Mouse (Mus musculus) neural tube, embryonic 13.5 days (tissue): ENCODE data around the gene Svs2. TPM values are rescaled to one million over a fixed set of nuclear protein-coding genes. Genes with fewer than 3 reads are reported as not detected.
"Not testable (repeated sequence)": the region's sequence is repeated elsewhere in the genome, so short reads cannot be mapped to it uniquely, and the experiment has no call there.

Experiments
- ATAC-seq: fragments of 200-750 bp; cut with Nextera tagmentation; 2 replicates; pipeline ENCODE4 v1.8.0; 2017; ENCODE audit warnings: low read depth, mild to moderate bottlenecking, moderate TSS enrichment, moderate library complexity
- H3K27ac ChIP-seq: fragments of 300-500 bp; sonication (generic); replicated peaks from 2 replicates; pipeline ENCODE4 v1.5.1; 2015; ENCODE audit warnings: moderate library complexity, mild to moderate bottlenecking, inconsistent platforms
- H3K27me3 ChIP-seq: fragments of 300-500 bp; sonication (generic); 2 replicates; pipeline ENCODE4 v1.6.1; 2015; ENCODE audit warnings: mild to moderate bottlenecking, inconsistent platforms
- H3K36me3 ChIP-seq: fragments of 300-500 bp; sonication (generic); 2 replicates; pipeline ENCODE4 v1.6.1; 2015; ENCODE audit warnings: mild to moderate bottlenecking, inconsistent platforms
- H3K4me1 ChIP-seq: fragments of 300-500 bp; sonication (generic); replicated peaks from 2 replicates; pipeline ENCODE4 v1.6.1; 2015; ENCODE audit warnings: inconsistent platforms
- H3K4me2 ChIP-seq: fragments of 300-500 bp; sonication (generic); 2 replicates; pipeline ENCODE4 v1.6.1; 2015; ENCODE audit warnings: inconsistent platforms, mild to moderate bottlenecking, moderate library complexity
- H3K4me3 ChIP-seq: fragments of 300-500 bp; sonication (generic); 2 replicates; pipeline ENCODE4 v1.5.1; 2015; ENCODE audit warnings: mild to moderate bottlenecking, inconsistent platforms
- H3K9ac ChIP-seq: fragments of 300-500 bp; sonication (generic); 2 replicates; pipeline ENCODE4 v1.6.1; 2015; ENCODE audit warnings: moderate library complexity, mild to moderate bottlenecking, inconsistent platforms
- H3K9me3 ChIP-seq: fragments of 300-500 bp; sonication (generic); 2 replicates; pipeline ENCODE4 v1.6.1; 2016; ENCODE audit warnings: inconsistent platforms
- WGBS: fragments of 180-500 bp; shearing (Covaris S2); methylation state at CpG from one replicate; pipeline ENCODE4 v1.1.7; 2015; 5-methylcytosine and 5-hydroxymethylcytosine counted together
- polyA plus RNA-seq: library from polyadenylated mRNA; unstranded; fragments of >200 nt; fragmentation: Nextera tagmentation; extraction: Ambion mirVana; gene quantifications from 2 replicates; pipeline ENCODE4 v1.2.1, GENCODE M21; 2015

Svs2 gene
- not detected in 2 replicates for polyA plus RNA-seq

DNA sequence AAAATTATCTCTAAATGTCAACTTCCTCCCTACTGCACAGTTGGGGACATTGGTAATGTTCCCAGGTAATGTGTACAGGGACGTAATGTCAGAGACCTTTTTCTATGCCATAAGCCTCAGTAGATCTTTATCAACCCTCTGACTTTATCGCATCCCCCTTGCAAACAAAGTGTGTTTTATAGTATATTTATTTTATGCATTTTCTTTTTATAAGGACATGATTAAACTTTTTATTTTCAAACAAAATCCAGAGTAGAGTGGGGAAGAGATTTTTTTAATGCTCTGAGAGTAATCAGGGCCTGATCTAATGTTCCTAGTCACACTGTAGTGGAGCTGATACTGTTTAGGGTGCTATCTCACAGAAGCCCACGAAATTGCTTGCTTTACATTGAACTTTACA is at the start of gene Svs2:
Gene Svs2, minus strand, starts transcription at position 101 of the 400 bp plus-strand sequence.
- WGBS, result 86% methylated on average over 3 of the region's 3 CpGs
- Histone ChIP-seq H3K9me3 (no peaks in the 10 kb centered on the region), H3K36me3 (no peaks in the 10 kb centered on the region), H3K4me1 (no peaks in the 10 kb centered on the region), H3K9ac (no peak within 1 kb of the TSS), H3K27me3 (no peaks in the 10 kb centered on the region), H3K4me2 (no peak within 1 kb of the TSS), H3K4me3 (no peak within 1 kb of the TSS), H3K27ac (no peak within 1 kb of the TSS)
- no peak for ATAC-seq

DNA sequence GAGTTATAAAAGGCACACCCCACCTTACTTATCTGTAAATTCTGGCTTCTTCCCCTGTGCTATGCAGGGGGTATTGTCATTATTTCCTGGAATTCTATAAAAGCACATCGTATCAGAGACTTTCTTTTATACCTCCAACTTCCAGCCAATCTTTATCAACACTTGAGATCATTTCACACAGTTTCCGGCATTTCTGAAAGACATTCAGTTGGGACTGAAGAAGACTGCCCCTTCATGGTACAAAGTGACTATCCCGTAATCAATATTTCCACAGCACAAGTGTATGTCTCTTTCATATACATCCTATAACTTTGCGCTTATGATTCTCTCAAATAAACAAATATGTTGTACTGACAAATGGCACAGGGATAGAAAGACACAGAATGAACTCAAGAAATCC is 40.1 kb upstream of the Svs2 start, which contains the start of gene Svs4:
Gene Svs4, minus strand, starts transcription at position 101 of the 400 bp plus-strand sequence.
- H3K9me3 ChIP-seq, result no peaks in the 10 kb centered on the region
- no peaks in the 10 kb centered on the region for H3K4me1 ChIP-seq
- H3K36me3 ChIP-seq, result no peaks in the 10 kb centered on the region
- H3K27ac ChIP-seq, result no peak within 1 kb of the TSS
- no peak within 1 kb of the TSS for H3K4me3 ChIP-seq
- ATAC-seq, result no peak
- H3K4me2 ChIP-seq, result no peak within 1 kb of the TSS
- 93% methylated on average over 4 of the region's 4 CpGs for WGBS
- no peaks in the 10 kb centered on the region for H3K27me3 ChIP-seq
- H3K9ac ChIP-seq, result no peak within 1 kb of the TSS

DNA sequence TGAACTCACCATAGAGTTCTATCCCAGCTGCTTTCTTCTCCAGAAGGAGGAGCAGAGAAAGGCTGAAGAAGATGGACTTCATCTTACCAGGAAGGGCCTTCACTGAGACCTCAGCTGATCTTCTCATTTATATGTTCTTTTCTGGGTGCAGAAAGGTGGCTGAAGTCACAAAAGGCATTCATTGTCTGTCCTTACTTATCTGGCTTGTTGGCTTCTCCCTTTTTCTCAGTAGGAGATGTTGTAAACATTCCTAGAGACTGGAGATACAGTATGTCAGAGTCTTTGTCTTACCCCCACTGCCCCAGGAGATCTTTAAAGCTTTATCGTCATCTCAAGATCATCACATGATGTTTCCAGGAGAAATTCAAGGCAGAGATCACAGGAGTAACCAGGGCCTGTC is 18.3 kb upstream of the Svs2 start, which contains the start of gene Svs3b:
Gene Svs3b, minus strand, starts transcription at position 101 of the 400 bp plus-strand sequence.
- H3K4me3 ChIP-seq, H3K4me1 ChIP-seq, ATAC-seq, H3K4me2 ChIP-seq, H3K27ac ChIP-seq, H3K36me3 ChIP-seq, H3K27me3 ChIP-seq, H3K9ac ChIP-seq, H3K9me3 ChIP-seq: not testable (repeated sequence)
- 35% methylated on average over 1 of the region's 1 CpGs for WGBS

DNA sequence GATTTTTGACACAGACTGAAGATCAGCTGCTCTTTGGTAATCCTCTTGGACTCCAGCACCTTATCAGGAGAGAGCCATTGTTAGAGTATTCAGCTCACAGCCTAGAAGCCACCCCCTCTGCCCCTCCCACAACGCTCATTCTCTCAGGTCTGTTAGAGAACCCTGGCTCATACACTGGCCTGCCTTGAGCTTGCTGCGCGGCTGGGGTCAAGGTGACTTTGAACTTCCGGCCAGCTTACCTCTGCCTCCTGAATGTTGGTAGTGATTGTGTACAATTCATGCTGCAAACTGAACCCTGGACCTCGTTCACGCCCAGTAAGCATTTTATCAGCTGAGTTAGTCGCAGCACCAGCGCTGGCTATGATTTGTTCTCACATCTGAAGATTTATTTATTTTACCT is 5.6 kb downstream of the Svs2 start:
- no peak for ATAC-seq
- H3K9ac ChIP-seq, result no peak overlapping the region
- no peak overlapping the region for H3K4me3 ChIP-seq
- no peaks in the 10 kb centered on the region for H3K36me3 ChIP-seq
- no peaks in the 10 kb centered on the region for H3K4me1 ChIP-seq
- no peaks in the 10 kb centered on the region for H3K27me3 ChIP-seq
- H3K27ac ChIP-seq, result no peak overlapping the region
- H3K9me3 ChIP-seq, result no peaks in the 10 kb centered on the region
- H3K4me2 ChIP-seq, result no peak overlapping the region
- WGBS, result 90% methylated on average over 8 of the region's 8 CpGs

DNA sequence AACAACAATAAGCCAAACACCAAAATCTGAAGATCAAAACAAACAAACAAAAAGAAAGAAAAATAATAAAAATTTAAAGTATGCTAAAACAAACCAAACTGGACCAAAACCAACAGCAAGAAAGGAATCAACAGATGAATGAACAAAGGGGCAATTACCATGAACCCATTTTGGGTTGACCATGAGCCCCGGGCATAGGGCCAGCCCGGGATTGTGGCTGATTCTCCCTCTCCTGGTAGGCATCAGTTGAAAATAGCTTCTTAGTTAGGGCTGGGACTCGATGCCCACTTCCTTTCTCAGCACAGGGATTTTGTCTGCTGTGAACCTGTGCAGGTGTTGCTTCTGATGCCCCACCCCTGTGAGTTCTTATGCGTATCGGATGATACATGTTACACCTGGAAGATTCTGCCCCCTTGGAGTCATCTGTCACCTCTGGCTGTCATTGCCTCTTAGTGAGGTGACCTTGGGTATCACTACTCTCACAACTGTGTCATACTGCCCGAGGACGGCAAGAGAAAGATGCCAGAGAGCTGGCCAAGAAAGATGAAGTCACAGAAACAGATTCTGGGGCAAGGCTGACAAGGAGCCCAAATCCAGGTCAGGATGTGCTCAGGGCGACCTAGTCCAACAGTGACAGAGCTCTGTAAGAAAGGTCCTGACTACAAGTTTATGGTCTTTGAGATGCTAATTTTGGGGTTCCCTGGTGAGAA is 9.8 kb downstream of the Svs2 start:
- Histone ChIP-seq H3K9ac (no peak overlapping the region), H3K4me3 (no peak overlapping the region), H3K4me1 (no peaks in the 10 kb centered on the region), H3K4me2 (no peak overlapping the region), H3K9me3 (no peaks in the 10 kb centered on the region), H3K27me3 (no peaks in the 10 kb centered on the region), H3K36me3 (no peaks in the 10 kb centered on the region), H3K27ac (no peak overlapping the region)
- no peak for ATAC-seq
- 86% methylated on average over 8 of the region's 8 CpGs for WGBS

DNA sequence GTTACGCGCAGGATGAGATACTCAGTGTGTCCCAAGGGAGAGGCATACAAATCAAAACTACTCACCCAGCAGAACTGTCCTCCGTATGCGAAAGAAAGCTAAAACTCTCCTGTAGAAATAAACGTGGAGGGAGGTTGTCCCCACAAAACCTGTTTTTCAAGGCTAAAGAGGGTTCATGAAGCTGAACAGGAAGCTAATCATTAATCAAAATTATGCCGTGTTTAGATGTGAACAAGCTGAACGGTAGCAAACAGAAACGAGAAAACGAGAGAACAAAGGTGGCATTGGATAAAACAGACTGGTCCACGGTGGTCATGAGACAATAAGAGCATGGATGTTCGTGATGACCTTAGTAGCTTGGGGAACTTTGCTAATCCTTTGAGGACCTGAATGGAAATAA is 16.7 kb downstream of the Svs2 start, which contains the start of gene Wfdc15b:
Gene Wfdc15b, minus strand, starts transcription at position 139 of the 400 bp plus-strand sequence.
- no peak within 1 kb of the TSS for H3K4me3 ChIP-seq
- no peak within 1 kb of the TSS for H3K27ac ChIP-seq
- no peaks in the 10 kb centered on the region for H3K27me3 ChIP-seq
- 83% methylated on average over 11 of the region's 11 CpGs for WGBS
- H3K9ac ChIP-seq, result no peak within 1 kb of the TSS
- no peaks in the 10 kb centered on the region for H3K36me3 ChIP-seq
- no peaks in the 10 kb centered on the region for H3K4me1 ChIP-seq
- no peak within 1 kb of the TSS for H3K4me2 ChIP-seq
- no peak for ATAC-seq
- H3K9me3 ChIP-seq, result no peaks in the 10 kb centered on the region

DNA sequence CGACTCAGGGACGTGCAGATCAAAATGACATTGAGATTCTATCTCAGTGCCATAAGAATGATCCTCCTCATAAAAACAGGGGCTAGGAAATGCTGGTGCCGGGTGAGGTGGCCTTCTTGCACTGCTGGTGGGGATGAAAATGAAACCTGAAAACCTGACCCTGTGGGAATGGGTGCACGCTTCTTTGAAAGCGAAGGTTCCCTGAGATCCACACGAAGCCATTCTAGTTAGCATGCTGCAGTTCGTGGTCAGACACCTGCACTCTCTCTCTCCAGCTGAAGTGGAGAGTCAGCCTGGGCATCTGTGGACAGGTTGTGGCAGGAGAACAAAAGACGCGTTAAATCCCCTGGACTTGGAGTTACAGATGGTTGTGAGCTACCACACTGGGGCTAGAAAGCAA is 19.0 kb downstream of the Svs2 start:
- H3K4me2 ChIP-seq, result no peak overlapping the region
- H3K36me3 ChIP-seq, result no peaks in the 10 kb centered on the region
- ATAC-seq, result no peak
- no peak overlapping the region for H3K4me3 ChIP-seq
- no peak overlapping the region for H3K9ac ChIP-seq
- no peaks in the 10 kb centered on the region for H3K27me3 ChIP-seq
- no peak overlapping the region for H3K27ac ChIP-seq
- no peaks in the 10 kb centered on the region for H3K9me3 ChIP-seq
- no peaks in the 10 kb centered on the region for H3K4me1 ChIP-seq
- WGBS, result 85% methylated on average over 9 of the region's 9 CpGs

DNA sequence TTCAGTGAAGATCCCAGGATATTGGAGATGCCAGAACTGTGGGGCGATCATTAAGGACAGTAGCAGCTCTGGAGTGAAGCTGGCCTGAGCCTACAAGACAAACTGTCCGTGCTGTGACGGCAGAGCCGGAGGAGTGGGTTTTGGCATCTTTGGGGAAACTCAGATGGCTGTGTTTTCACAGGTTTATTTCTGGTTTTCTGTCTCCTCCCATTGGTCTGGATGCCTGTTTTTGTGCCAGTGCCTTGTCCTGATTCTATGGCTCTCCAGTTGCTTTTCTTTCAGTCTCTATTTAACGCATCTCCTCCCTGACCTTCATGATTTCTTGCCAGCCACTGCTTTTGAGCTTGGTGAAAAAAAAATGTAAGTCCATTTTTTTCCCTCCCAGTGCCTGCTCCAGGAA is 25.6 kb downstream of the Svs2 start:
- Histone ChIP-seq H3K4me2 (no peak overlapping the region), H3K4me3 (no peak overlapping the region), H3K36me3 (no peaks in the 10 kb centered on the region), H3K9me3 (no peaks in the 10 kb centered on the region), H3K4me1 (no peaks in the 10 kb centered on the region), H3K27ac (no peak overlapping the region), H3K27me3 (no peaks in the 10 kb centered on the region), H3K9ac (no peak overlapping the region)
- ATAC-seq, result no peak
- WGBS, result 90% methylated on average over 5 of the region's 5 CpGs

DNA sequence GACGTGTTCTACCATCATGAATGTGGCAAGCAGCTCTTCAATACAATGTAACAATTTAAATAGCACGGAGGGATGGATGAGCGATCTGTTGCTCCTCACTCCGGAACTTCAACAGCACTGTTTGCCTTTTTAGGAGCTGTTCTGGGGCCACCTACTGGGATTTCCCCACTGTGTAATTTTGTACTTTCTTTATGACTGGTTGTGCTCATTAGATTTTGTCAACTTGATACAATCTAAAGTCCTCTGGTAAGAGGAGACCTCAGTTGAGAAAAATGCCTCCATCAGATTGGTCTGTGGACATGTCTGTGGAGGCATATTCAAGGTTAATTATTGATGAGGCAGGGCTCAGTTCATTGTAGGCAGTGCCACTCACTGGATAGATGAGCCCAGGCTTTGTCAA is 27.4 kb downstream of the Svs2 start:
- H3K4me3 ChIP-seq, result no peak overlapping the region
- no peak overlapping the region for H3K9ac ChIP-seq
- H3K4me1 ChIP-seq, result no peaks in the 10 kb centered on the region
- H3K36me3 ChIP-seq, result no peaks in the 10 kb centered on the region
- H3K27ac ChIP-seq, result no peak overlapping the region
- H3K4me2 ChIP-seq, result no peak overlapping the region
- no peaks in the 10 kb centered on the region for H3K27me3 ChIP-seq
- H3K9me3 ChIP-seq, result no peaks in the 10 kb centered on the region
- no peak for ATAC-seq
- WGBS, result 84% methylated on average over 4 of the region's 4 CpGs

DNA sequence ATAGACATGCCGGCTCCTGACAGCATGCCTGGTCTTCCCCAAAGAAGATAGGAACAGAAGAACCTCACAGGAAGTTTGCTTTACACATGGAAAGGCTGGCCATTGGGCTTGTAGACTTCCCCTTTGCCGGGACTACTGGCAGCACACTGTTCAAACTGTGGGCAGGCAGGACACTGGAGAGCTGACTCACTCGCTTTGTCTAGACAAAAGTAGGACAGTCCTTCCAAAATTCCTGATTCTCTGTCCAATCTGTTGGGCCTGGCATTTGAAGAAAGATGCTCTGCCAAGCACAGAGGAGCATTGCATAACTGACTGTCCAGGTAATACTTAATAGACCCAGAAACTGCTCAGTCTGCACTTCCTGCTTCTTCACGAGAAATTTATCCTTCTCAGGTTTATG is 31.6 kb downstream of the Svs2 start:
- no peaks in the 10 kb centered on the region for H3K9me3 ChIP-seq
- H3K4me3 ChIP-seq, result no peak overlapping the region
- 86% methylated on average over 4 of the region's 4 CpGs for WGBS
- H3K36me3 ChIP-seq, result no peaks in the 10 kb centered on the region
- no peaks in the 10 kb centered on the region for H3K27me3 ChIP-seq
- no peak overlapping the region for H3K9ac ChIP-seq
- ATAC-seq, result no peak
- no peak overlapping the region for H3K4me2 ChIP-seq
- no peak overlapping the region for H3K27ac ChIP-seq
- H3K4me1 ChIP-seq, result no peaks in the 10 kb centered on the region

DNA sequence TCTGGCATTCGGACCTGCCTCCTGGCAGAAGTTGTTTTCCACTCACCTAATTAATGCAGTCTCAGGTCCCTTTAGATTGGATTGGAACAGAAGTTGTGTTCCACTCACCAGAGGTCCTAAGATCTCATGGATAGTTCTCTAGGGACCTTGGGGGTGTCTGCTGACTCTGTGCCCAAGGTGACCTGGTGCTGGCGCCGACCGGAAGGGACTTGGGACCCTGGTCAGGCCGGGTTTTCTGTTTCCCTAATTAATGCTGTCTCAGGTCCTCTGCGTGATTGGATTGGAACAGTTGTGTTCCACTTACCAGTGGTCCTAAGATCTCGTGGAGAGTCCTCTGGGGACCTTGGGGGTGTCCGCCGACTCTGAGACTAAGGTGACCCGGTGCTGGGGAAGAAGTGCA is 32.3 kb downstream of the Svs2 start:
- not testable (repeated sequence) for H3K9ac ChIP-seq, H3K4me1 ChIP-seq, H3K27me3 ChIP-seq, H3K4me2 ChIP-seq, H3K27ac ChIP-seq, H3K4me3 ChIP-seq, H3K36me3 ChIP-seq, ATAC-seq, H3K9me3 ChIP-seq
- 92% methylated on average over 10 of the region's 10 CpGs for WGBS

DNA sequence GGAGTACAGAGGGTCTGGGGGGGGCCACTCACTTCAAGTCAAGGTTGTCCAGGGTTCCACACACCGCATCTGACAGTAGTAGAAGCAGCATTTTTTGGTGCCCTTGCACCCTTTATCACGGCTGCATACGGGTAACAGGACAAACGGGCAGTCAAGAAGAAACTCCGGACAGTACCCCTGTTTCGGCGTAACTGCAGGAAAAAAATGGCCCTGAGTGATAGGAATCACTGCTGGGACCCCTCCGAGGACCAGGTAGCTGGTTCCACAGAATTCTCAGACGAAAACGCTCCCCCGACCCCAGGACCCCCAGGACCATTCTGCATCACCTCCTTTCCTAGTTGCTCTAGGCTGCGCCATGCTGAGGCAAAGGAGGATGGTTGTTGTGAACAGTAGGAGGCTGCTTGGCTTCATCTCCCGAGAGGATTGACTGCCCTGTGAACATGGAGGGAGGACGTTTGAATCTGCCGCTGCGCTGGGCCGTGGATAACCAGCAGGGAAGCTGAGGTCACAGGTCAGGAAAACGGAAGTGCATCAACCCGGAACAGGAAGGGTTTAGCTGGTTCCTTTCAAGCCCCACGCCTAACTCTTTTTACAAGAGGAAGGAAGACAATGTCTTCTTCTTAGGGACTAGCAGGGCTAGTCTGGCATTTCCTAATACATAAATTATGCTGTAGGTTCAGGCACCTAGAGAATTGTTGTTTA is 38.5 kb downstream of the Svs2 start, which contains the start of gene Wfdc15a:
Gene Wfdc15a, minus strand, starts transcription at position 505 of the 702 bp plus-strand sequence.
- H3K4me1 ChIP-seq, result no peaks in the 10 kb centered on the region
- no peaks in the 10 kb centered on the region for H3K9me3 ChIP-seq
- no peak within 1 kb of the TSS for H3K9ac ChIP-seq
- WGBS, result 76% methylated on average over 20 of the region's 20 CpGs
- H3K27ac ChIP-seq, result no peak within 1 kb of the TSS
- no peak for ATAC-seq
- no peaks in the 10 kb centered on the region for H3K27me3 ChIP-seq
- no peaks in the 10 kb centered on the region for H3K36me3 ChIP-seq
- no peak within 1 kb of the TSS for H3K4me2 ChIP-seq
- H3K4me3 ChIP-seq, result no peak within 1 kb of the TSS

DNA sequence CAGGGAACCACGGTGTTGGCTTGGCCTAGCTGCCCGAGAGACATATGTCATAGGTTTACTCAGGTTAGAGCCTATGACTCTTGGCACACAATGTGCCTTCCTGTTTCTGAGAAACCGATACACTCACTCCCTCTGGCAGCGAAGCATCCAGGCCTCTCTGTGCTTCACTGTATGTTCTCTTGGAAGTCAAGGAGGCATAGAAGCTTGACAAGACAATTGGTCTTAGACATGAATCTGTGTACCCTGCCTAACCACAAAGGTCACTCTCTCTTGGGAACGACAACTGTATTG is 41.6 kb downstream of the Svs2 start:
- no peaks in the 10 kb centered on the region for H3K27me3 ChIP-seq
- no peak overlapping the region for H3K27ac ChIP-seq
- H3K36me3 ChIP-seq, result no peaks in the 10 kb centered on the region
- 85% methylated on average over 5 of the region's 5 CpGs for WGBS
- H3K4me3 ChIP-seq, result no peak overlapping the region
- no peak overlapping the region for H3K9ac ChIP-seq
- no peaks in the 10 kb centered on the region for H3K9me3 ChIP-seq
- H3K4me1 ChIP-seq, result no peaks in the 10 kb centered on the region
- no peak overlapping the region for H3K4me2 ChIP-seq
- no peak for ATAC-seq
